Mouse (Mus musculus): ENCODE data around the gene Mical2.

The Mical2 gene

GRCm38 (mm10) chr7:112208323-112209167, 17.1 kb upstream of the Mical2 start:
- DNase-seq (ENCODE audit: low read depth, low spot score): no peak

GRCm38 (mm10) chr7:112209621-112210020, 16.0 kb upstream of the Mical2 start:
- no peak for DNase-seq (ENCODE audit: low read depth, low spot score)

- DNase-seq (ENCODE audit: low read depth, low spot score): no peak
Measured at GRCm38 (mm10) chr7:112212921-112213721, 12.5 kb upstream of the Mical2 start.

GRCm38 (mm10) chr7:112215871-112216270, 9.8 kb upstream of the Mical2 start:
- DNase-seq (ENCODE audit: low read depth, low spot score): no peak

GRCm38 (mm10) chr7:112216720-112217119, 8.9 kb upstream of the Mical2 start:
- DNase-seq (ENCODE audit: low read depth, low spot score): no peak

- no peak for DNase-seq (ENCODE audit: low read depth, low spot score)
Measured at GRCm38 (mm10) chr7:112217208-112217607, 8.4 kb upstream of the Mical2 start.

GRCm38 (mm10) chr7:112222733-112223524, 2.7 kb upstream of the Mical2 start:
- DNase-seq (ENCODE audit: low read depth, low spot score): no peak

- DNase-seq (ENCODE audit: low read depth, low spot score): no peak
Measured at GRCm38 (mm10) chr7:112224854-112225253, 802 bp upstream of the Mical2 start.

GRCm38 (mm10) chr7:112226446-112227265, 1.0 kb downstream of the Mical2 start:
- DNase-seq (ENCODE audit: low read depth, low spot score): no peak

- DNase-seq (ENCODE audit: low read depth, low spot score): no peak
Measured at GRCm38 (mm10) chr7:112227266-112227562, 1.6 kb downstream of the Mical2 start.

GRCm38 (mm10) chr7:112228827-112229498, 3.3 kb downstream of the Mical2 start:
- DNase-seq (ENCODE audit: low read depth, low spot score): no peak

GRCm38 (mm10) chr7:112231731-112232130, 6.1 kb downstream of the Mical2 start:
- no peak for DNase-seq (ENCODE audit: low read depth, low spot score)

GRCm38 (mm10) chr7:112233345-112234005, 7.8 kb downstream of the Mical2 start:
- DNase-seq (ENCODE audit: low read depth, low spot score): no peak

GRCm38 (mm10) chr7:112234410-112234809, 8.8 kb downstream of the Mical2 start:
- no peak for DNase-seq (ENCODE audit: low read depth, low spot score)

GRCm38 (mm10) chr7:112235493-112235892, 9.8 kb downstream of the Mical2 start:
- no peak for DNase-seq (ENCODE audit: low read depth, low spot score)

GRCm38 (mm10) chr7:112237211-112237610, 11.6 kb downstream of the Mical2 start:
- no peak for DNase-seq (ENCODE audit: low read depth, low spot score)

GRCm38 (mm10) chr7:112237868-112238267, 12.2 kb downstream of the Mical2 start:
- no peak for DNase-seq (ENCODE audit: low read depth, low spot score)

GRCm38 (mm10) chr7:112238768-112239728, 13.4 kb downstream of the Mical2 start:
- no peak for DNase-seq (ENCODE audit: low read depth, low spot score)

- no peak for DNase-seq (ENCODE audit: low read depth, low spot score)
Measured at GRCm38 (mm10) chr7:112240748-112241147, 15.1 kb downstream of the Mical2 start.

Measured in retina, postnatal 7 days (tissue).